Mouse (Mus musculus) layer of hippocampus, adult 11-12 months (tissue): ENCODE measurements at regions not wholly inside any gene's neighbourhood (a gene's known extent, or its start where the extent isn't known, plus 50 kb on each side); places are given as distances from the start of the nearest gene placed in this dataset.
A peak's percentile ranks its signal among the peaks of the same experiment; 100 is the strongest.
"Not testable (repeated sequence)": the region's sequence is repeated elsewhere in the genome, so short reads cannot be mapped to it uniquely, and the experiment has no call there.

ENCODE experiments used
- DNase-seq: peaks from one replicate; pipeline ENCODE4 v3.0.0; 2022; ENCODE audit warnings: low spot score

DNA sequence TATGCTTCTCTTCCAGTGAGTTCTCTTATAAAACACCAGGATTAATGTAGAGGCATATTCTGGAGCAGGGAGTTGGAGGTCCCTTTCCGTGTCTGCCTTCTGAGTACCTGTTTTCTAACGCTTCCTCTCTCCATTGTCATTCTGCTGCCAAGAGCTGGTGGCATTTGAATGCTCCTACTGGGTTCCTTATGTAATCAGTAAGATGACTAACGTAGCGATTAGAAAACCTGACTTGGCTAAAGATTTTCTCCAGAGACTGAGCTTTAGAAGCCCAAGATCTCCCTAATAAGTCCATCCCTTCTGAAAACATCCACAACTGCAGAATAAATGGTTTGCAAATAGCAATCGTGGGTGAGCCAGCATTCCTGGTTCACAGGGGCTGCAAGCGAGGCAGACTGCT, 174.5 kb downstream of the Dhx15 start:
- DNase-seq, result no peak

DNA sequence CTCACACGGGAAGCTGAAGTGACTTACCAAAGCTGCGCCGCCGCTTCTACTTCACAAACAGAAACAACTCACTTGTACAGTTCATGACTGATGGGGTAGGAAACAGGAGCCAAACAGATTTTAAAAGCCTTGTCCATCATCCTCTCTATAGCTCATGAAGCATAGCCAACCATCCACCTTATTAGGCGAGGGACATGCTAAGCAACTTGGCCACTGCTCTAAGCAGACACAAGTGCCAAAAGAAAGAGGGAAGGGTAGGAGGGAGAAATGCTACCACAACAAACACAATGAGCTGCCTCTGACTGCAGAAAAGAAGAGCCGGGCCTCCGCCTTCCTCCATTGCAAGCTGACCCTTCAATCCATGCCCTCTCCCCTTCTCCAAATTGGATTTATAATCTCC, 179.9 kb downstream of the Dhx15 start:
- DNase-seq, result no peak

- DNase-seq, result no peak
Observed at GRCm38 (mm10) chr5:52008942-52009341, 181.4 kb downstream of the Dhx15 start.

- DNase-seq, result no peak
Observed at GRCm38 (mm10) chr5:52006843-52007242, 183.5 kb downstream of the Dhx15 start.

DNA sequence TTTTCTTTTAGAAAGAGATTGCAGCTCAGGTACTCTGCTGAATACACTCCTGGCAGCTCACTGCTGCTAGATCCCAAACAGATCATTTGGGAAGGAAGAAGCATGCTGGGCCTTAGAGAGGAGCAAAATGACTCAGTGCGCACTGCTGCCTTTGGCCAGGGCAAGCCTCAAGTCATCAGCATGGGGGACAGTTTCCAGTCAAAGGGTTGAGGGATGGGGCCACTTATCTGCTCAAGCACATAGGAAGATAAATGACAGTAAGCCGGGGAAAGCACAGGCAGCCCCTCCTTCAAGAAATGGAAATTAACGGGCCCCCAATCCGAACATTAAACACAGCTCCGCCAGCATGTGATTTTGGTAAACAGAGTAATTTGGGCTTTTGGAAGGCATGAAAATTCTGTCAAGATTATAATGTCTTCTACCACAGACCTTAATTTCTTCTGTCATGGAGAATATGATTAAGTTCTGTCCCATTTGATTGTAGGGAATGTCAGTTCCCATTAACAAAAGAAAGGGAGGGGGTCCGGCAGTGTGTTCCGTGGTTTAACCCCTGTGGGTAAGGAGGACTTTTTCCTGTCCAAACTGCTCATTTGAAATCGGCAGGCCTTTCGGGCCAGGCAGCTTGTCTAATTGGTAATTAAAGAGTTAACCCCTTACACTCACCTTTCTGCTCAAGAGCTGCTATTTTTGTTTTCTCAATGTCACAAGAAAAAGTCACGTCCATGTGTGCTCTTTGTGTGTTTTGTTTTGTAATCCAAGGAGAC, 199.3 kb downstream of the Dhx15 start:
- DNase-seq, result no peak

GRCm38 (mm10) chr5:51989396-51989795, 200.9 kb downstream of the Dhx15 start:
- DNase-seq, result no peak

- DNase-seq, result no peak
Observed at GRCm38 (mm10) chr5:51988913-51989312, 201.4 kb downstream of the Dhx15 start.

DNA sequence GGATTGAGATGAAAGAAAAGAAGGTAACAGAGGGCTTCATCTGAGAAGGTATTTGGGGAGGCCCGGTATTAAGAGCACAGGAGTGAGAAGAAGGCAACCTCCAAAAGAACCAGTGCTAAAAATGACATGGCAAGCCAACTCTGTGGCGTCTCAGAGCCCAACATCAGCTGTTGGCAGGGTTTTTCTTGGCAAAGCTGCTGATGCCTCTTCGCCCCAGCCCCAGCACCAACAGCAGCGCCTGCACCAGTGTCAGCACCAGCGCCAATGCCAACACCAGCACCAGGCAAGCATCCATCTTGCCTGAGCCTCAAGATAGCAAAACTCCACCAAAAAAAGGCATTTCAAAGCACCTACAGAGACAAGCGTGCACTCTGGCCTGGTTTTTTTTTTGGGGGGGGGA, 205.3 kb downstream of the Dhx15 start:
- no peak for DNase-seq

DNA sequence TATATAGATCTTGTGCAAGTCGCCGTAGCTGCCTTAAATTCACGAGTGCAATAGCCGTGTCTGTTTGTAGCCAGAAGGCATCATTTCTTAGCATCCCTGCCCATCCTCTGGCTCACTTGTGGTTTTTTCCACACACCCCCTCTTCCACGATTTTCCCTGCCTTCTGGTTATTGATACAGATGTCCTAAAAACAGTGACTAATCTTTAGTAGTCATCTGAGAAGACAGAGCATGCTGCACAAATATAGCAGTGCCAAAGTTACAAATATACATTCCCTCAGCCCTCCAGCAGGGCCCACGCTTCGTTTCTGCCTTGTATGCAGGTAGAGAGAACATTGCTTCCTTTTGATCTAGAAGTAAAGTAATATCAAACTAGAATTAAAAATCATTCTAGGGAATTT, 207.5 kb downstream of the Dhx15 start:
- peak; percentile 29 for DNase-seq

DNA sequence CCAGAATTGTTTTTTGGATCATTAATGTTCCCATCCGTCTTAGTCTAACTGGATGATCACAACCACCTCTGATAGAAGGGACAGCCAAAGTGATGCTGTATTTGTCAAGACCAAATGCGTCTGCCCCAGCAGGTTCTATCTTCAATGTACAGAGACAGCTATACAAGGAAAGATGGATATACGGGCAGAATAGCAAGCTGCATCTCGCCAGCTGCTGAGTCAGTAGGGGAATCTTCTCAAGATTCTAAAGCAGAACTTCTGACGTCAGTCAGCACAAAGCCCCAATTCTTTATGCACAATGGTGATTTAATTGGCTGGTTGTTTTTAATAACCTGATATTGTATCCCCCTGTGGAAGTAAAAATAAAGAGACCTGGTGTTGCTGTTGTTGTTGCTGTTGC, 209.4 kb downstream of the Dhx15 start:
- no peak for DNase-seq

DNA sequence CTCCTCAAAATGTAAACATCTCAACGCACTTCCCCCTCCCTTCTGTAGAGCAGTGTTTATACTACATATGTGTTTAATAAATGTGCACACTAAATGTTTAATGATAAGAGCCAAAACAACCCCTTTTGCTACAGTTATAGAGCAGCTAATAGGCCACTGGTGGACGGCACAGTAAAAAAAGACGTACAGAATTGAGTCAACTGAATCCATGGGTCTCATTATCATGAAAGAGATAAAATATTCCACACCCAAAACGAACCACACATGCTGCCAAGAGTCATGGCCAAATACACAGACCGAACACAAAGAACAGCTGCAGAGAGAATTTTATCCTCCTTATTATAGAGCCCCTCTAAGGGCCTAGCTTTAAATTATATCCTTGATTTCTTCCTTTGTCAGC, 237.8 kb downstream of the Dhx15 start:
- no peak for DNase-seq

DNA sequence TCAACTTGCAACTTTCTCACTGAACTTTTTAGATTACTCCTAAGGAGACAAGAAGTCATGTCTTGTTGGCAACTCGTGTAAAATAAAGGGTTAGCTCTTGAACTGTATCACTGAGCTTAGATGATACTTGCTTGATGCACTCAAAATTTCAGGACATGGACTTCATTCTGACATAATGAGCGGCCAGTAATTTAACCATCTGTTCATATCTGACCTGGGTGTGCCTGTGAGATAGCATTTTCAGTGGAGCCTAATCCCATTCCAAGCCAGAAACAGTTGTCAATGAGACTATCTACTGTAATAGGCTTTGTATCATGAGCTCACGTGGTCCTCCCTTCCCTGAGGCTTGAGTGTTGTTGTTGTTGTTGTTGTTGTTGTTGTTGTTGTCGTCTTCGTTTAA, 240.3 kb downstream of the Dhx15 start:
- no peak for DNase-seq

DNA sequence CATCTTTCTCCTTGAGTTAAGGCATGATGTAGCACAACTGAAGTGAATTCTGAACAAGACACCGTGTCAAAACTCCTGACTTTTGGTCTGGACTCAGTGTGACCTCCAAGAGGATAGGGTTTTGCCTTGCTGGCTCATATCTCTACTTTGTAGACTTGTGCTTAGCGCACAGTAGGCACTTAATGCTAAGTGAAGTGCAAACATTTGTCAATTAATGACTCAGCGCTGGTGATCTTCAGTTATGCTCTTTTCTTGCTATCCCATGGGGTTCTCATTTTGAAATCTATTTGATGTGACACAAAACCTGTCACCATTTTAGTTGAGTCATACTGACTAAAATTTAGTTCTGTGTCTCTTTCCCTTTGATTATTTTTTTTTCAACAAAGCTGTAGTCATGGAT, 244.3 kb downstream of the Dhx15 start:
- no peak for DNase-seq

DNA sequence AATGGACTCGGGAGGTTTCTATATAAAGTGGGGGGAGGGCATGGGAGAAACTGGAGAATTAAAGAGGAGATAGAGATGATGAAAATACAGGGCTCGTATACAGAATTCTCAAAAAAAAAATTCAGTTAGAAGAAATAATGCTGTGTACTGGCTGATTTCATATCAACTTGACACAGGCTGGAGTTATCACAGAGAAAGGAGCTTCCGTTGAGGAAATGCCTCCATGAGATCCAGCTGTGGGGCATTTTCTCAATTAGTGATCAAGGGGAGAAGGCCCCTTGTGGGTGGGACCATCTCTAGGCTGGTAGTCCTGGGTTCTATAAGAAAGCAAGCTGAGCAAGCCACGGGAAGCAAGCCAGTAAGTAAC, 248.4 kb downstream of the Dhx15 start:
- not testable (repeated sequence) for DNase-seq

DNA sequence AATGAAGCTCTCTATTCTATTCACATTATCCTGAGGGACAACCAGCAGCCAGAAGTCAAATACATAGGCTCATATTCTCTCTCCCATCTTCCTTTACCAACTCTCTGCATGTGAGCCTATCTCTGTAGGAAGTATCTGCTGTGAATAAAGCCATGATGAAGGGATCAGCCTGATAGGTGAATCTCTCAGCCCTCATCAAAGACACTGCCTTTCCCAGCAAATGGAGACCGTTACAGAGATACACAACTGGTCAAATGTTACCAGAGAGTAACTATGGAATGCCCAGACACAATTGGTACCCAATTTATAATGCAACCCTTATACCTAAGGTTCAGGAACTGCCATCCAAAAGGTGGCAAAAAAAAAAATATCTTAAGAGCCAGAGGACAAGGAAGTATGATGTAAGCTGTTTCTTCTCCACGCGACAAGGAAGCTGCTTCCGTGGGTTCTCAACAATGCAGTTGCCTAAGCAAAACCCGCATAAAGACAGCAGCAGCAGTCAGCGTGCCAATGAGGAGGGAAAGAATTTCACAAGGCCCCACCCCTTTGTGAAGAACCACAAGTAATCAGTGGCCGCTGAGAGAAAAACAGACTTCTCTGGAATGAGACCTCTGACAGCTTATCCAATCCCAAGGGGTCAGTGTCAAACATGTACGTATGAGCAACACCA, 248.9 kb downstream of the Dhx15 start:
- DNase-seq, result no peak

GRCm38 (mm10) chr5:51938845-51939244, 251.5 kb downstream of the Dhx15 start:
- no peak for DNase-seq

DNA sequence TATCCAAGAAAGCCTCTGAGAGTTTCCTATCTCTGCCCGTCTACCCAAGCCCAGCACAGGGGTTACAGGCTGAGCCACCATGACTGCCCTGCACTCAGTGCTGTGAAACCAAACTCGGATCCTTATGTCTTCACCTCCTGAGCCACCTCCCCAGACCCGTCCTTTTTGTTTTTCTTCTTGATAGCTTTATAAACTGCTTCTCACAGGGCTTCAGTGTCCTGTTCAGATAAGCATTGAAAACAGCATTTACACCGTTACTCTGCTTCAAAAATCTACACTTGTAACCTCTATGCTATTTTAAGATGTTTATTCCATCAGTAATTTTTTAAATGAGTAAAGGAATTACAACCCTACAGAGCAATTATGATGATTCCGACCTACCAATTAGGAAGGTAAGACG, 253.0 kb downstream of the Dhx15 start:
- DNase-seq, result no peak

- no peak for DNase-seq
Observed at GRCm38 (mm10) chr5:51935391-51936354, 254.6 kb downstream of the Dhx15 start.

DNA sequence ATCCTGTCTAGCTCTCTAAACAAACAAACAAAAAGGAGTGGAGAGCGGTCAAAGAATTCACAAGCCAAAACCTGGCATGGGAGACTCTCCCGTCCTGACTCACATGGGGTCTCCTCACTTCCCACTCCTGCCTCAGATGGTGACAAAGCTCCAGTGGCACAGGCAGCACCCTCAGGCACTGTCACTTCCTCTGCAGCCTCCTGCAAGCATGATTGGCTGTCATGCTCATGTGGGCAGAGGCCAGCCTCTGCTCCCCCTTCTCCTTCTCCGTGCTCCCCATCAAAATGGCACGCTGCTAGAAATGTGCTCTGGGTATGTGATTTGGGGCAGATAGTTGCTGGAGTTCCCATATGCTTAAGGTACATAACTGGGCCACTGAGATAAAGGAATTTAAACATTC, 255.4 kb downstream of the Dhx15 start:
- DNase-seq, result no peak

- DNase-seq, result no peak
Observed at GRCm38 (mm10) chr5:51933331-51933730, 257.0 kb downstream of the Dhx15 start.

DNA sequence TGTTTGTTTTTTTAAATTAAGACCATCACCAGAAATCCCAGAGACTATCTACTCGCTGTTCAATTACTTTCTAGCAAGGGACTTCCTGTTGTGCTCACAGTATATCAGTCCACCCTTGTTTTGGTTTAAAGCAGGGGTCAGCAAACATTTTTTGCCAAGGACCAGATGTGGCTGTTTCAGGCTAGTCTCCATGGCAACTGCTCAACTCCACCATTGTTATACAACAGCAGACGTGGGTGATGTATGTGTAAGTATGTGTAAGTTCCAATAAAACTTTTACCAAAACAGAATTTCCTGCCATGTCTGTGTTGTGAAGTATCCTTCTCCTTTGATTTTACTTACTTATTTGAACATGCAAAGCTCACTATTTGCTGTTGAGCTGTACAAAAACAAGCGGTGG, 259.9 kb downstream of the Dhx15 start:
- no peak for DNase-seq

DNA sequence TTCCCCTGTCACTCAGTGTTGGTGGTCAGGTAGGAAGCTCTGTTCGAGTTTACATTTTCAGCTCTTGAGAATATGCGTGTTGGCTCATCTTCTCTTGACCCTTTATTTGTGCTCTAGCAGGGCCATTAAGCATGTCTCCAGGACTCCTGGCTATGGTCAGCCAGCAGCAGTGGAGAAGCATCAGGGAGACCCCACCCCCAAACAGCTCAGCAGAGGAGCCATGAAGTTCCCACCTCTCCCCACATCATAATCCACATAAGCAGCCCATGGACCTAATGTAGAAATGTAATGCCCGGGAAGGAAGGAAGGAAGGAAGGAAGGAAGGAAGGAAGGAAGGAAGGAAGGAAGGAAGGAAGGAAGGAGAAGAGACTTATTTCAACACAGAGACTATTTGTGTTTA, 261.5 kb downstream of the Dhx15 start:
- DNase-seq, result no peak

- peak; percentile 19 for DNase-seq
Observed at GRCm38 (mm10) chr5:51923417-51923816, 266.9 kb downstream of the Dhx15 start.
